Mouse (Mus musculus) heart, adult 2 months (tissue): ENCODE data around the gene AI597479.

Experiments
- CTCF ChIP-seq: fragments of 200-600 bp; IDR thresholded peaks from 2 replicates; pipeline ENCODE4 v1.8.1; 2022; ENCODE audit warnings: antibody characterized with exemption, mild to moderate bottlenecking, moderate library complexity
- POLR2A ChIP-seq: fragments of 200-500 bp; IDR thresholded peaks from 2 replicates; pipeline ENCODE4 v1.6.1; 2011; ENCODE audit warnings: mild to moderate bottlenecking, low read depth, low read length, control low read depth; ENCODE audit not compliant: insufficient read depth

GRCm38 (mm10) chr1:43066573-43066972, 31.9 kb upstream of the AI597479 start:
- TF ChIP-seq CTCF (no peak), POLR2A (no peak)
